ENCODE assay signal across 9 mouse cellular contexts in the genomic region with DNA sequence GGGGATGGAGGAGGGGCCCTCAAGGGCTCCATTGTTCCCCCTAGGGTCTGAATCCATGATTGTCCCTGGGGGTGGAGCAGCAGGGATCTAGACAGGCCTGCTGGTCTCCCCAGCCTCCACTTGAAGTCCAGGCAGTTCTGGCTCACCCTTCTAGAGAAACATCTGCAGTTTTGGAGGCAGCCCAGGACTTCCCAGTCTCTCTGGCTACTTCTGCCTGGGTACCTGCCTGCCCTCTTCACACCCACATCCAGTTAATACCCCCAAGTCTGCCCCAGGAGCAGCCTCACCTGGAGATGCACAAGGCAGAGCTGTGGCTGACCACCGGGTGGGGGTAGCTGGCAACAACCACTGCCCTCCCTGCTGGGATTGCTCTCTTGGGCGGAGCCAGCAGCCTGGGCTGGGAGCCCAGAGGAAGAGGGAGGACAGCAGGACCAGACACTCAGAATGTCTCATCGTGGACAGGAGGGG. TPM values are rescaled to one million over a fixed set of nuclear protein-coding genes. Genes with fewer than 3 reads are reported as not detected.
DNase-seq lines count a peak whose midpoint lies in the region; ATAC-seq and TF ChIP-seq lines count a peak whose summit lies in the region.
"Had no signal": no experiment of that assay in that cellular context is flagged by ENCODE, and none has a peak within 500 bp of the region (broad histone marks: within the 10 kb centered on the region; RNA-seq: fewer than 3 reads in every experiment).

A gene (minus strand): TSS at position 350 of the 468 bp plus-strand sequence.

- no peaks in the 10 kb centered on the region for H3K79me2 ChIP-seq in liver, adult 2 months (ENCODE audit: control insufficient read depth, insufficient read depth, low read length)

- H3K9me3 ChIP-seq in liver, embryonic 11.5 days (ENCODE audit: control insufficient read depth, low read length) = no peaks in the 10 kb centered on the region
- no peaks in the 10 kb centered on the region for H3K9me3 ChIP-seq in liver, embryonic 15.5 days (replicated peaks)
- no peaks in the 10 kb centered on the region for H3K9me3 ChIP-seq in hindbrain, embryonic 14.5 days (ENCODE audit: control insufficient read depth, low read length)

- DNase-seq in liver, adult 2 months (ENCODE audit: extremely low read depth, low read depth, low spot score) = no peak
- DNase-seq in liver, embryonic 11.5 days (ENCODE audit: low spot score) = no peak
- DNase-seq in heart, postnatal 36 days = peak; percentile 66 to 82
- peak; percentile 54 for DNase-seq in testis, postnatal 14 days (ENCODE audit: low spot score)
- DNase-seq in hindbrain, embryonic 14.5 days (ENCODE audit: low spot score) = no peak
- no peak for DNase-seq in retina, postnatal 1 day

- TF ChIP-seq CTCF in liver, adult 2 months (IDR thresholded peaks at IDR 0.05; ENCODE audit: low read depth, low read length) = no peak
- TF ChIP-seq CTCF in cortical plate, adult 2 months (IDR thresholded peaks at IDR 0.05; ENCODE audit: extremely low read depth, insufficient read depth, low read length) = no peak

- no peaks in the 10 kb centered on the region; the same call in 1 of the 2 replicates for H3K36me3 ChIP-seq in liver, adult 2 months (ENCODE audit: control insufficient read depth, insufficient read depth, low read length)
- H3K36me3 ChIP-seq in liver, embryonic 11.5 days (ENCODE audit: control insufficient read depth, insufficient read depth, low read length) = peaks cover 14% of the 10 kb centered on the region
- peaks cover 32% of the 10 kb centered on the region for H3K36me3 ChIP-seq in liver, embryonic 15.5 days (replicated peaks)
- peaks cover 44% of the 10 kb centered on the region for H3K36me3 ChIP-seq in hindbrain, embryonic 14.5 days (replicated peaks; ENCODE audit: control insufficient read depth, insufficient read depth)

- no peak for ATAC-seq in liver, embryonic 11.5 days (replicated peaks; ENCODE audit: low FRiP score)
- ATAC-seq in liver, embryonic 15.5 days (ENCODE audit: insufficient read depth) = no peak
- ATAC-seq in hindbrain, embryonic 14.5 days (ENCODE audit: low FRiP score) = no peak

- H3K27ac ChIP-seq in liver, adult 2 months (replicated peaks; ENCODE audit: insufficient read depth, low read depth, low read length) = peak within 1 kb of the TSS; percentile 30
- no peak within 1 kb of the TSS; the same call in 1 of the 2 replicates for H3K27ac ChIP-seq in liver, embryonic 11.5 days (ENCODE audit: low read depth, low read length)
- H3K27ac ChIP-seq in cortical plate, adult 2 months (ENCODE audit: insufficient read depth, low read length) = peak within 1 kb of the TSS; percentile 62
- H3K27ac ChIP-seq in liver, embryonic 15.5 days (replicated peaks) = peak within 1 kb of the TSS; percentile 61
- no peak within 1 kb of the TSS for H3K27ac ChIP-seq in hindbrain, embryonic 14.5 days

- no peak within 1 kb of the TSS for H3K4me2 ChIP-seq in liver, embryonic 11.5 days
- H3K4me2 ChIP-seq in liver, embryonic 15.5 days = no peak within 1 kb of the TSS
- no peak within 1 kb of the TSS for H3K4me2 ChIP-seq in hindbrain, embryonic 14.5 days (replicated peaks)

- no peaks in the 10 kb centered on the region for H3K27me3 ChIP-seq in liver, adult 2 months (ENCODE audit: control insufficient read depth, insufficient read depth, low read length)
- H3K27me3 ChIP-seq in liver, embryonic 11.5 days (replicated peaks; ENCODE audit: control insufficient read depth, insufficient read depth, low read length) = peaks cover 21% of the 10 kb centered on the region
- H3K27me3 ChIP-seq in liver, embryonic 15.5 days = peaks cover 34% of the 10 kb centered on the region
- peaks cover 13% of the 10 kb centered on the region for H3K27me3 ChIP-seq in hindbrain, embryonic 14.5 days (ENCODE audit: control insufficient read depth, insufficient read depth, low read length)

- TF ChIP-seq POLR2A in liver, adult 2 months (IDR thresholded peaks at IDR 0.05; ENCODE audit: extremely low read depth, insufficient read depth, low read length) = no peak
- TF ChIP-seq POLR2A in cortical plate, adult 2 months (IDR thresholded peaks at IDR 0.05; ENCODE audit: extremely low read depth, insufficient read depth, low read length) = 0 out of 2 replicates have a peak, but pooled peaks have one; percentile 1

- 40% methylated on average over 3 of the region's 3 CpGs for WGBS in liver, adult 2 months
- WGBS in liver, embryonic 11.5 days = 62% methylated on average over 3 of the region's 3 CpGs
- WGBS in liver, embryonic 15.5 days (ENCODE audit: insufficient replicate concordance) = 57% methylated on average over 3 of the region's 3 CpGs
- WGBS in hindbrain, embryonic 14.5 days = 45% methylated on average over 3 of the region's 3 CpGs

- H3K9ac ChIP-seq in liver, adult 2 months (ENCODE audit: low read depth, low read length) = no peak within 1 kb of the TSS; the same call in 1 of the 2 replicates
- no peak within 1 kb of the TSS for H3K9ac ChIP-seq in liver, embryonic 11.5 days (ENCODE audit: low read depth, low read length)
- peak within 1 kb of the TSS; percentile 26; the same call in 1 of the 2 replicates for H3K9ac ChIP-seq in liver, embryonic 15.5 days
- H3K9ac ChIP-seq in hindbrain, embryonic 14.5 days = no peak within 1 kb of the TSS

- intact Hi-C loops in heart, postnatal 36 days (cut with DNase I) = no loop called here

- no peaks in the 10 kb centered on the region for H3K4me1 ChIP-seq in liver, adult 2 months (ENCODE audit: control insufficient read depth, insufficient read depth, low read length)
- peaks cover 8% of the 10 kb centered on the region; the same call in 1 of the 2 replicates for H3K4me1 ChIP-seq in liver, embryonic 11.5 days (replicated peaks; ENCODE audit: control insufficient read depth, insufficient read depth, low read length)
- H3K4me1 ChIP-seq in cortical plate, adult 2 months (ENCODE audit: control insufficient read depth, insufficient read depth, low read length) = no peaks in the 10 kb centered on the region
- H3K4me1 ChIP-seq in liver, embryonic 15.5 days (replicated peaks) = peaks cover 35% of the 10 kb centered on the region
- no peaks in the 10 kb centered on the region for H3K4me1 ChIP-seq in hindbrain, embryonic 14.5 days (replicated peaks; ENCODE audit: control insufficient read depth, insufficient read depth, low read length)

- peak within 1 kb of the TSS; percentile 32; the same call in 1 of the 2 replicates for H3K4me3 ChIP-seq in liver, adult 2 months (ENCODE audit: insufficient read depth, low read depth, low read length)
- H3K4me3 ChIP-seq in liver, embryonic 11.5 days (ENCODE audit: low read depth, low read length) = no peak within 1 kb of the TSS
- peak within 1 kb of the TSS; percentile 21 for H3K4me3 ChIP-seq in cortical plate, adult 2 months (ENCODE audit: insufficient read depth, low read length)
- H3K4me3 ChIP-seq in liver, embryonic 15.5 days (replicated peaks) = no peak within 1 kb of the TSS
- H3K4me3 ChIP-seq in hindbrain, embryonic 14.5 days (replicated peaks; ENCODE audit: low read length) = no peak within 1 kb of the TSS
- H3K4me3 ChIP-seq: erythroblast, embryonic 14.5 days had no signal

RNA-seq across cellular contexts. Expression of the gene that starts here (rescaled TPM):
- 0.40 and 0.46 TPM in 2 replicates for total RNA-seq in liver, adult 2 months (2014; rRNA removed)
- polyA plus RNA-seq in liver, adult 2 months (2012; rRNA removed) = 0.66 and 0.76 TPM in 2 replicates
- 0.07 TPM in 1 of 2 replicates, not detected in the other for polyA plus RNA-seq in liver, embryonic 11.5 days (2014; fragmentation: Nextera tagmentation; extraction: Ambion mirVana)
- 24.8 and 32.3 TPM in 2 replicates for polyA plus RNA-seq in cortical plate, adult 2 months (2012; rRNA removed)
- total RNA-seq in heart, postnatal 36 days (2021) = 1 to 10 TPM in 1 of 2 experiments, under 1 TPM in 1; 0.97 to 1.0 TPM
- 0.10 and 0.17 TPM in 2 replicates for polyA plus RNA-seq in liver, embryonic 15.5 days (2015; fragmentation: Nextera tagmentation; extraction: Ambion mirVana)
- 0.12 and 0.35 TPM in 2 replicates for polyA plus RNA-seq in hindbrain, embryonic 14.5 days (2014; fragmentation: Nextera tagmentation; extraction: Ambion mirVana)

Comparison
In these comparisons a context has a peak if more than half of its experiments do, and no peak if none do; other contexts are left out.
1. RNA of the gene that starts here (polyA plus RNA-seq): 24.8 to 32.3 TPM in cortical plate, adult 2 months; 0.66 to 0.76 TPM in liver, adult 2 months, 0.12 to 0.35 TPM in hindbrain, embryonic 14.5 days, 0.10 to 0.17 TPM in liver, embryonic 15.5 days and 0.07 TPM in liver, embryonic 11.5 days; every median in the first group is over 10 times any median in the second.
2. H3K27ac ChIP-seq: peak in liver, adult 2 months (single experiment), cortical plate, adult 2 months (single experiment) and liver, embryonic 15.5 days (single experiment); none in liver, embryonic 11.5 days (single experiment) and hindbrain, embryonic 14.5 days (single experiment).
3. H3K4me3 ChIP-seq: peak in liver, adult 2 months (single experiment) and cortical plate, adult 2 months (single experiment); none in liver, embryonic 11.5 days (single experiment), liver, embryonic 15.5 days (single experiment) and hindbrain, embryonic 14.5 days (single experiment).
4. DNase-seq: peak in heart, postnatal 36 days (2 of 2) and testis, postnatal 14 days (single experiment); none in liver, adult 2 months (single experiment), liver, embryonic 11.5 days (single experiment), hindbrain, embryonic 14.5 days (single experiment) and retina, postnatal 1 day (single experiment).